Mouse (Mus musculus): Measurements from ENCODE around the gene Aph1a.
"Not testable (repeated sequence)": the region's sequence is repeated elsewhere in the genome, so short reads cannot be mapped to it uniquely, and the experiment has no call there.

Aph1a gene

GRCm38 (mm10) chr3:95893606-95894316, at the start of gene Aph1a:
Aph1a (plus strand) TSS chr3:95893969.
- peak; percentile 97 for DNase-seq (ENCODE audit: low read depth)

DNA sequence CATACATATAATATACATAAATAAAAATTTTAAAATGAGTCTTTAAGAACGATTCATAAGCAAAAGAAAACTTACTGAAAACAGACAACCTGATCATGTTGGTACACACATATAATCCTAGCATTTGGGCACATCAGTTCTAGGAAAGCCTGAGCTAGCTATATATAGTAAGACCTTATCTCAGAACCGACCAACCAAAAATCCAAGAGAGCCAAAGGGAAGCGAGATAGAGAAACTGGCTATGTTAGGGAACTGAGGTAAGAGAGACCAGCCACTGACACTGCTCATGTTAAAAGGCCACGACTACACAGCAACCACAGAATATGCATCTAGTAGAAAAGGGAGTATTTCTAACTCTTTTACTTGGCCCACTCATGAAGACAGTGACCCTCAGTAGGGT, 43.2 kb upstream of the Aph1a start:
- DNase-seq (ENCODE audit: low read depth), result no peak

GRCm38 (mm10) chr3:95851317-95851716, 42.5 kb upstream of the Aph1a start:
- DNase-seq (ENCODE audit: low read depth), result no peak

DNA sequence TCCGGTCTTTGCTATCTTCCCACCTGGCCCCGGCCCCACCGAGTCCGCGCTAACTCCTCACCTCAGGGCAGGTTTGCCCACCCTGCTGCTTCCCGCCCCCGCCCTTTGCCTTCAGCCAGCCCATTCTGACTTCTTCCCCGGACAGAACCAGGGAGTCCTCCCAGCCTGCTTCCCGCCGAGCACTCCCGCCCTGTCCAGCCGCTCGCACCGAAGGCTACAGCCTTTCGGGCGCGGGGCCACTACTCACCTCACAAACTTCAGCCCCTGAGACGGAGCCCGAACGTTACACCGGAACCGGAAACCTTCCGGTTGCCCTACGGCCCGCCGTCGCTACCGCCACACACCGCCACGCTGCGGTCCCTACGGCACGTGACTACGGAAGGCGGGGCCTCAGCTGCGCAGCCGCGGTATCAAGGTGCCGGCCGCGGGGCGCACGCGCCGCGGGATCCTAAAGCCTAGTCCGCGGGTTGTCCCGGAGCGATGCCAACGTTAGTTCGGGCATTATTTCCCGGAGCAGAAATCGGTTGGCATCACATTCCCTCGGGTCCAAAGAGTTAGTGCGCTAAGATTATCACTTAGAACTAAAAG, 38.2 kb upstream of the Aph1a start, which contains the start of gene Prpf3:
Gene Prpf3 (minus strand): TSS at position 384 of the 588 bp plus-strand sequence.
- DNase-seq (ENCODE audit: low read depth), result peak; percentile 94

DNA sequence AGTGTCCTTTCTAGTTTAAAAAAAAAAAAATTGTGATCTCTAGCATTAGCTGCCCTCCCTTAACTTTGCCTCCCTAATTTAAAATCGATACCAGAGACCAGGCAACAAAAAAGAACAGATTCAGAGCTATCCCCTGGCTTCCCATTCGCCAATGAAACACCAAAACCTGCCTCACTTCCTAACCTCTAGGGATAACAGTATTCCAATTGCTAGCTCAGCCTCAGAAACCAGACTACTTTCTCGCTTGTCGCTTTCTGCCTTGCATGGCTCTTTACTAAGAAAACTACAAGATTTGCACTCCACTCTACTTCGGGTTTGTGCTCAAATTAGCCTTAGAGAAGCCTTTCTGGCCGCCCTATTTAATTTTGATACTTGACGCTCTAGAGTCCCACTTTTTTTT, 37.7 kb upstream of the Aph1a start:
- DNase-seq (ENCODE audit: low read depth), result no peak

DNA sequence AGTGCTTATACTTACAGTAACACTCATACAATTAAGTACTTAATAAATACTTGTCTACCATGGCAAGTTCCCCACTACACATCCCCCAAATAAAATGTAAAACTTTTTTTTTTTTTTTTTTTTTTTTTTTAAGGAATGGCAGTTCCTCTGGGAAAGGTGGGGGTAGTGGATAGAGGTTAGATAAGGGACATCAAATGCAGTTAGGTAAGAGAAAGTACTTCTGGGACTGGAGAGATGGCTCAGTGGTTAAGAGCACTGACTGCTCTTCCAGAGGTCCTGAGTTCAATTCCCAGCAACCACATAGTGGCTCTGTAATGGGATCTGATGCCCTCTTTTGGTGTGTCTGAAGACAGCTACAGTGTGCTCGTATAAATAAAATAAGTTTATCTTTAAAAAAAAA, 36.7 kb upstream of the Aph1a start:
- not testable (repeated sequence) for DNase-seq (ENCODE audit: low read depth)

GRCm38 (mm10) chr3:95858278-95858677, 35.5 kb upstream of the Aph1a start:
- not testable (repeated sequence) for DNase-seq (ENCODE audit: low read depth)

GRCm38 (mm10) chr3:95860323-95860722, 33.4 kb upstream of the Aph1a start:
- DNase-seq (ENCODE audit: low read depth), result peak; percentile 53

DNA sequence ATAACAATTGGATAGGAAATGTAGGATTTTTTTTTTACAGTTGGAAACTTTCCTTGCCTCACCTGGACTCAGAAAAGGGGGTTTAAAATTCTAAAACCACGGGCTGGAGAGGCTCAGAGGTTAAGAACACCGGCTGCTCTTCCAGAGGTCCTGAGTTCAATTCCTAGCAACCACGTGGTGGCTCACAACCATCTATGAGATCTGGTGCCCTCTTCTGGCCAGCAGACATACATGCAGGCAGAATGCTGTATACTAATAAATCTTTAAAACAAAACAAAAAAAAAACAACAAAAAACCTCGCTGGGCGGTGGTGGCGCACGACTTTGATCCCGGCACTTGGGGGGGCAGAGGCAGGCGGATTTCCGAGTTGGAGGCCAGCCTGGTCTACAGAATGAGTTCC, 32.6 kb upstream of the Aph1a start:
- DNase-seq (ENCODE audit: low read depth), result peak; percentile 67

- peak; percentile 92 for DNase-seq (ENCODE audit: low read depth)
Observed at GRCm38 (mm10) chr3:95861796-95862195, 32.0 kb upstream of the Aph1a start.

- DNase-seq (ENCODE audit: low read depth), result no peak
Observed at GRCm38 (mm10) chr3:95863578-95863977, 30.2 kb upstream of the Aph1a start.

GRCm38 (mm10) chr3:95865050-95865449, 28.7 kb upstream of the Aph1a start:
- DNase-seq (ENCODE audit: low read depth), result no peak

GRCm38 (mm10) chr3:95865571-95865970, 28.2 kb upstream of the Aph1a start:
- DNase-seq (ENCODE audit: low read depth), result no peak

DNA sequence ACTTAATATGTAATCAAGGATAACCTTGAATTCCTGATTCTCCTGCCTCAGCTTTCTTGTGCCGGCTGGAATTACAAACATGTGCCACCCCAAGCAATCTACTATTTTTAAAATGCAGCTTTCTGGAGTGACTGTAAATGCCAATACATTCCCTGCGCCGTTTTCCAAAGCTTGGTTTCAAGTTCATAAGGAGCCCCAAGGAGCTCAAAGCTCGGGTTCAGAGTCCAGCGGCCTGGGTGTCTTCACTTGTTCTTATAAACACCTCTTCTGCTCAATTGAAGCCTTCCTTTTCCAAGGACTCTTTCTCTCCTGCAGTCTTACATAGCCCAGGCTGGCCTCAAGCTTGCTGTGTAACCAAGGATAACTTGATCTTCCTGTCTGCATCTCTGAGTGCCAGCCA, 27.7 kb upstream of the Aph1a start:
- DNase-seq (ENCODE audit: low read depth), result no peak

GRCm38 (mm10) chr3:95867408-95867807, 26.4 kb upstream of the Aph1a start:
- DNase-seq (ENCODE audit: low read depth), result no peak

- DNase-seq (ENCODE audit: low read depth), result no peak
Observed at GRCm38 (mm10) chr3:95870976-95871375, 22.8 kb upstream of the Aph1a start.

DNA sequence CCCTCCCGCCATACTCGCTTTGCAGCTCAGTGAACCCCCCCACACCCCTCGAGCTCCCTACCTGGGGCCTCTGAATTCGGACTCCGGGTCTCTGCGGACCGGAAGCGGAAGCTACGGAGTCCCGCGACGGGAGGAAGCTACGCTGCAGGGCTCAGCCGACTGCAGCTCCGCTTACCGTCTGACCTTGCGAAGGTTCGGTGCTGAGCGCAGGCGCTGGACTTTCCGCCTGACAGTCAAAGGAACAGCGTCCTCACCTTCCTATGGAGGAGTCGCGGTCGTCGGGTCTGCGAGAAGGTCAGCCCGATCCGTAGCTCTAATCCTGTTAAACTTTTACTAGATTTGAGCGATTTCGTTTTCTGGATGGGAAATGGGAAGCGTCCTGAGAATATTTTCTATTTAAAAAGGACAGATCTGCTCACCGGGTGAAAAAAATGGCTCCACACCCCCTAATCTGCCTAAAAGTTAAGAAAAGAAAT, 22.3 kb upstream of the Aph1a start, which contains the start of gene Mrps21:
Gene Mrps21 (minus strand): TSS at position 128 of the 476 bp plus-strand sequence.
- DNase-seq (ENCODE audit: low read depth), result peak; percentile 80

- DNase-seq (ENCODE audit: low read depth), result no peak
Observed at GRCm38 (mm10) chr3:95872048-95872447, 21.7 kb upstream of the Aph1a start.

DNA sequence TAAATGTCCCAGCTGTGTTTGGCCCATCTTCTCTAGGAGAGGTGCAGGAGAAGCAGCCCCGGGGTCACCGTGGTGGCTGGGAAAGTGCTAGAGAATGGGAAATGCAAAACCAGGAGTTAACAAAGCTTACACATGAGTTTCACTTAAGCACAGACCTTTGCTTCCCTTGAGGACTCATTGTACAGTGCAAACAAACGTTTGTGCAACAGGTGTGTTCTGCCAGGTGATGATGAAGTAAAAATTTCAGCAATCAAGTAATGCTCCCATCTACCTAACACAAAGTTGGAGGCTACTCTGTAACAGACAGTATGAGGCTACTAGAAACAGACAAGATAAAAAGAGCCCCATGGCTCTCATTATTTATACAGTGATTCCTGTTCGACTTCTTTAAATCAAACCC, 14.7 kb upstream of the Aph1a start:
- no peak for DNase-seq (ENCODE audit: low read depth)

- DNase-seq (ENCODE audit: low read depth), result peak; percentile 93
Observed at GRCm38 (mm10) chr3:95881979-95882815, 11.6 kb upstream of the Aph1a start, which contains the start of gene Ciart. Ciart (minus strand) TSS chr3:95882251.

DNA sequence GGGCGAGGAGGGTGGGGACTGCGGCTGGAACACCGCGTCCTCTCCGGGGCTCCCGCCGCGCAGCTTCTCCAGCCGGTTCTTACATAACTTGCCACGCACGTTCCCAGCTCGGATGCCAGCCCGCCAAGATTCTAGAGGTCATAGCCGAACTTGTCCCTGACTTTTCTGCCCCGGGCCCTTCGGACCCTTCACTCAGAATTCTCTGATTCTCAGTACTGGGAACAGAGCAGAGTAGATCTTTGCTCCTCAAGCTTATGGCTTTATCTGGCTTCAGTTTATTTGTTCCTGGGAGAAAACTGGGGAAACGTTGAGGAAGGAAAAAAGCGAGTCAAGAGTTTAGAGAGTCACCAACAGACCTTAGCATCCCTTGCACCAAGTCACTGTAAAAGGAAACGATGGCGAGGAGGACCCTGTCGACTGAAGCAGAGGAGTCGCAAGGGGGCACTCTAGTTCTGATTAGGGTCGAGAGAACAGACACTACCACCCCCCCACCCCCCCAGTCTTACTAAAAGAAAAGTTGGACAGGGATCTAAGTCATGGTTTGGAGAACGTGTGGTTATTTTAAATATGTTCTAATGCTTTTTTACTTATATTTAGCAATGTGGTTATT, 10.8 kb upstream of the Aph1a start:
- DNase-seq (ENCODE audit: low read depth), result peak; percentile 79

- DNase-seq (ENCODE audit: low read depth), result no peak
Observed at GRCm38 (mm10) chr3:95884400-95884799, 9.4 kb upstream of the Aph1a start.
